Mouse (Mus musculus) olfactory bulb, adult 2 months (tissue): ENCODE data around the gene Casz1.

Source experiments
- CTCF ChIP-seq: fragments of 200-500 bp; IDR thresholded peaks from 2 replicates; pipeline ENCODE4 v1.5.1; 2012; ENCODE audit warnings: low read depth, mild to moderate bottlenecking, low read length, moderate library complexity; ENCODE audit not compliant: insufficient read depth
- POLR2A ChIP-seq: fragments of 200-500 bp; IDR thresholded peaks from 2 replicates; pipeline ENCODE4 v1.6.1; 2012; ENCODE audit warnings: mild to moderate bottlenecking, low read depth, low read length, moderate library complexity; ENCODE audit not compliant: insufficient read depth

DNA sequence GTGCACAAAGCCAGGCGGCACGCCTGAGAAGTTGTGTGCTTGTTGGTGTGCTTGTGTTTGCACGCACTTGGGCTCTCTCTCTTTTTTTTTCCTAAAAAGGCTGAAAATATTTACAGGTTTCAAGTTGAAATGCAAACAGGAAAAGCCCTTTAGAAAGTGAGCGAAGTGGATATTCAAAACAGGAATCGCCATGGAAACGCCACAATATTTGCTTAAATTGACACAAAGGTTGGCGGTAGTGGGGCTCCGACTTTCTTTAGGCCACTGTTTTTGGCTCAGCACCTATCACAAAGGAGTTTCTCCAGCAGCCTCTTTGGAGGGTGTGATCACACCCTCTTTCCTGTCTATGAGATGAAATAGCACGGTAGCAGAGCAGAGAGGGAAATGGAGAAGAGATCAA, 32.8 kb downstream of the Casz1 start:
- no peak for TF ChIP-seq POLR2A
- TF ChIP-seq CTCF: no peak
